Mouse (Mus musculus): Measurements from ENCODE around the gene Hoxa4.

Hoxa4 gene

DNA sequence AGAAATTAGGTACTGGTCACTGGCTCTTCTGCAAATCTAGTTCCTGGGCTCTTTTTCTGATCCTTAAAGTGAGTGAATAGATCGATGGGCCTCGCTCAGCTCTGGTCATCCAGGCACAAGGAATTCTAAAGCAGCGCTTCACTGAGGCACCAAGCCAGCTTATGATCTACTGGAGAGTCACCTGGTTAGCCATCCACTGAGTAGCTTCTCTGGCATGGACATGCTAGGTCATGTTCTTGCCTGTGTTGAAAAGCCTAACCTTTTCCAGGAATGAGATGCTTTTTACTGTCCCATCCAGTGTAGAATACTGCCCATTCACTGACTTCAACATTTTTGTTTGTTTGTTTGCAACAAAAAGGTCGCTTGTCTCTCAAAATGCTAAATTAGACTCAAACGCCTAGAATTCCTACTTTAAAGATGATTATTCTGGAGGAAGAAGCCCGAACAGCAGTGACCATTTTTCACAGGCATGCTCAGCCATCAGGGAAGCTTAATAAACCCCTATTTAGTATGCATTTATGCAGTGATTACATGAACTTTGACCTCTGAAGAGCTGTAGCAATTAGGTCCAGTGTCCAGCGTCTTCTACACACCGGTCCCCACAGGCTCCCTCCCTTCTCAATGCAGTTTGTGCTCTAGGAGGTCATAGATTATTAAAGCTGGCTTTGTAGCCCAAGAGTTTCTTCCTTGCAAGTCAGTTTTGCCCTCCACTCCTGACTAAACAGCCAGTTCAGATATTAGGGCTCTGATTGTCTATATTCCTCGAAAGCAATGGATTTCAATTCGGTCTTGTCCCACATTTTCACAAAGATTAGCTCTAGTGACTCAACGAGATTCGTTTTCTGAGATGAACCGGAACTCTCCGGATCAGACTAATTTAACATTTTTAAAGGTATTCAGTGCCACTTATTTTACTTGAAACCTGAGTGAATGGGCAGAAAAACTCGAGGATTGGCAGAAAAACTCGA is 39.0 kb downstream of the Hoxa4 start:
- DNase-seq (ENCODE audit: low read depth, low spot score) = no peak

DNA sequence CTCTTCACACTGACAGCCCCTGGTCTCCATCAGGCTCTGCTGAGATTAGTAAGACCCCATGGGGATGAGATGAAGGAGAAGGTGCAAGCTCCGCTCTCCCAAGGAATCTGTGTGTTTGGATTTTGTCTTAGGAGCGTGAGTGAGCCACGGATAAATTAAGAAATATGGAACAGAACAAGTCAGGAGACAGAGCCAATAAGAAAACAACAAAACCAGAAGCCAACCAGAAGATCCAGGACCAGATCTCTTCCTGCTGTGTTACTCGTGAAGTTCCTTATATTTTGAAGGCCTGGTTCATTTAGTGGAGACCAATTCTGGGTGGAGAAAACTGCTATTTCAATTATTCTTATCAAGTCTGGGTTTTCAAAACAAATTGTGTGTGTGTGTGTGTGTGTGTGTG is 40.0 kb downstream of the Hoxa4 start:
- no peak for DNase-seq (ENCODE audit: low read depth, low spot score)

DNA sequence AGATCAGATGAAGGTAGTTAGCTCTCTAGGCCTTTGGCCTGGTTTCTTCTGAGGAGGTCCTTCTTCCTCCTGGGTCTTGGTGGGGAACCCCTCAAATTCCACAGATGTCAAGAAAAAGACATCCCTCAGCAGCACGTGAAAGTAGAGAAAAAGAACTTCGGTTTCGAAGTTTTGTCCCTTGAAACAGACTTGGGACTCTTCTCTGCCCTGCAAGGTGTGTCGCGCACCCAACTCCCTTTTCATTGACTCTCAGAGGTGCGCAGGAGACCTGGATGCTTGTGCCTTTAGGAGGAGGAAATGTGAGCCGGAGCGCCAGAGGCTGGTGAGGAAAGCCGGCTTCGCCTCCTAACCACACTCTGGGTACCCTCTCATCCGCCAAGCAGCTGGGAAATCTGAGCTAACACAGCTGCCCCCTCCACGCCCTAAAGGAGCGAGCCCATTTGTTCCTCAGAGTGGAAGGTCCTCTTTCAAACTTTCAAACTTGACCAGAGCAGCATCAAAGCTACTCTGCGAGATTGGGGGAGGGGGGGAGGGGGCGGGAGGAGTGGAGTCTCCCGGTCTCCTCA is 41.1 kb downstream of the Hoxa4 start:
- no peak for DNase-seq (ENCODE audit: low read depth, low spot score)
